Mouse (Mus musculus) MEL (cell line): ENCODE results near the gene Phf20. TPM values are rescaled to one million over a fixed set of nuclear protein-coding genes. Genes with fewer than 3 reads are reported as not detected.

Experiments used
- DNase-seq: peaks from one replicate; pipeline ENCODE4 v3.0.0; 2011; ENCODE audit warnings: low read depth, low spot score
- H3K27ac ChIP-seq: 2 replicates; pipeline ENCODE4 v1.5.1; 2012; ENCODE audit warnings: low read depth, mild to moderate bottlenecking, control low read depth, low read length, moderate library complexity; ENCODE audit not compliant: control insufficient read depth
- H3K27me3 ChIP-seq, 2 experiments: fragments of 150-350 bp in 1 of 2; sonication (generic) in 1 of 2; 2 replicates each; pipeline ENCODE4 v1.6.1; 2012; ENCODE audit warnings: low read length in 2 of 2, mild to moderate bottlenecking in 2 of 2, improper control_type of control experiment in 1 of 2, moderate library complexity in 1 of 2; ENCODE audit not compliant: insufficient read depth in 2 of 2, control insufficient read depth in 1 of 2
- H3K36me3 ChIP-seq, 2 experiments: 2 replicates each; pipeline ENCODE4 v1.6.1; 2012 to 2014; ENCODE audit warnings: low read length in 2 of 2, improper control_type of control experiment in 1 of 2, inconsistent platforms in 1 of 2, mild to moderate bottlenecking in 1 of 2; ENCODE audit not compliant: insufficient read depth in 2 of 2, control insufficient read depth in 1 of 2
- H3K4me1 ChIP-seq, 2 experiments: fragments of 150-350 bp in 1 of 2; sonication (generic) in 1 of 2; 2 replicates each; pipeline ENCODE4 v1.6.1; 2012; ENCODE audit warnings: low read length in 2 of 2, improper control_type of control experiment in 1 of 2, mild to moderate bottlenecking in 1 of 2; ENCODE audit not compliant: insufficient read depth in 2 of 2, control insufficient read depth in 1 of 2
- H3K4me3 ChIP-seq, 2 experiments: fragments of 150-350 bp in 1 of 2; sonication (generic) in 1 of 2; 2 replicates each; pipeline ENCODE4 v1.5.1; 2012; ENCODE audit warnings: low read depth in 2 of 2, low read length in 2 of 2, mild to moderate bottlenecking in 2 of 2, moderate library complexity in 2 of 2, control low read depth in 1 of 2, improper control_type of control experiment in 1 of 2; ENCODE audit not compliant: control insufficient read depth in 1 of 2, insufficient read depth in 1 of 2
- H3K79me2 ChIP-seq: 2 replicates; pipeline ENCODE4 v1.6.1; 2012; ENCODE audit warnings: mild to moderate bottlenecking, low read length, moderate library complexity; ENCODE audit not compliant: control insufficient read depth, poor library complexity, insufficient read depth
- H3K9ac ChIP-seq: 2 replicates; pipeline ENCODE4 v1.6.1; 2012; ENCODE audit warnings: low read depth, mild to moderate bottlenecking, control low read depth, low read length, moderate library complexity; ENCODE audit not compliant: control insufficient read depth, poor library complexity, severe bottlenecking
- H3K9me3 ChIP-seq: fragments of 150-350 bp; sonication (generic); replicated peaks from 2 replicates; pipeline ENCODE4 v1.6.1; 2012; ENCODE audit warnings: mild to moderate bottlenecking, low read length, improper control_type of control experiment, moderate library complexity; ENCODE audit not compliant: insufficient read depth
- CTCF ChIP-seq, 3 experiments: IDR thresholded peaks in 2 of 3; conservative IDR thresholded peaks in 1 of 3; 2 replicates each; pipeline ENCODE4 v1.5.1; 2011 to 2012; ENCODE audit warnings: low read length in 3 of 3, low read depth in 2 of 3, mild to moderate bottlenecking in 2 of 3, improper control_type of control experiment in 1 of 3, inconsistent platforms in 1 of 3, mixed read lengths in 1 of 3, moderate library complexity in 1 of 3; ENCODE audit not compliant: control insufficient read depth in 1 of 3, insufficient read depth in 1 of 3, poor library complexity in 1 of 3, severe bottlenecking in 1 of 3
- GABPA ChIP-seq: IDR thresholded peaks from 2 replicates; pipeline ENCODE4 v1.6.1; 2012; ENCODE audit warnings: low read depth, mild to moderate bottlenecking, inconsistent platforms, low read length, improper control_type of control experiment, moderate library complexity
- GATA1 ChIP-seq: IDR thresholded peaks from 2 replicates; pipeline ENCODE4 v1.6.1; 2011; ENCODE audit warnings: low read depth, low read length, improper control_type of control experiment
- HCFC1 ChIP-seq: IDR thresholded peaks from 2 replicates; pipeline ENCODE4 v1.6.1; 2012; ENCODE audit warnings: low read depth, mild to moderate bottlenecking, inconsistent platforms, low read length, improper control_type of control experiment, moderate library complexity
- JUND ChIP-seq: IDR thresholded peaks from 2 replicates; pipeline ENCODE4 v1.6.1; 2011; ENCODE audit warnings: low read depth, mild to moderate bottlenecking, improper control_type of control experiment, low read length
- MAZ ChIP-seq: IDR thresholded peaks from 2 replicates; pipeline ENCODE4 v1.6.1; 2012; ENCODE audit warnings: low read depth, mild to moderate bottlenecking, inconsistent platforms, low read length, improper control_type of control experiment
- MEF2A ChIP-seq: IDR thresholded peaks from 2 replicates; pipeline ENCODE4 v1.6.1; 2014; ENCODE audit warnings: low read depth, mild to moderate bottlenecking, inconsistent platforms, low read length, improper control_type of control experiment; ENCODE audit not compliant: poor library complexity, insufficient replicate concordance, severe bottlenecking; ENCODE audit errors: extremely low read depth
- POLR2A ChIP-seq, 2 experiments: IDR thresholded peaks; 2 replicates each; pipeline ENCODE4 v1.6.1; 2011 to 2012; ENCODE audit warnings: low read length in 2 of 2, mild to moderate bottlenecking in 2 of 2, control low read depth in 1 of 2, improper control_type of control experiment in 1 of 2, low read depth in 1 of 2, moderate library complexity in 1 of 2; ENCODE audit not compliant: control insufficient read depth in 1 of 2, insufficient read depth in 1 of 2, poor library complexity in 1 of 2
- RAD21 ChIP-seq: IDR thresholded peaks from 2 replicates; pipeline ENCODE4 v1.6.1; 2011; ENCODE audit warnings: mild to moderate bottlenecking, low read depth, low read length, improper control_type of control experiment
- SIN3A ChIP-seq: IDR thresholded peaks from 2 replicates; pipeline ENCODE4 v1.6.1; 2012; ENCODE audit warnings: low read length, improper control_type of control experiment, inconsistent platforms
- SMC3 ChIP-seq: IDR thresholded peaks from 2 replicates; pipeline ENCODE4 v1.6.1; 2011; ENCODE audit warnings: low read depth, low read length, improper control_type of control experiment
- USF2 ChIP-seq, 2 experiments: IDR thresholded peaks; 2 replicates each; pipeline ENCODE4 v1.6.1; 2011 to 2012; ENCODE audit warnings: improper control_type of control experiment in 2 of 2, low read length in 2 of 2, borderline replicate concordance in 1 of 2, inconsistent platforms in 1 of 2, low read depth in 1 of 2, mild to moderate bottlenecking in 1 of 2; ENCODE audit not compliant: insufficient read depth in 1 of 2
- ZNF384 ChIP-seq: IDR thresholded peaks from 2 replicates; pipeline ENCODE4 v1.6.1; 2012; ENCODE audit warnings: low read depth, mild to moderate bottlenecking, inconsistent platforms, low read length, improper control_type of control experiment
- polyA plus RNA-seq, 2 experiments: library from polyadenylated mRNA; stranded (reverse) in 1 of 2; unstranded in 1 of 2; fragments of >175 nt in 1 of 2; fragments of >200 nt in 1 of 2; gene quantifications; 2 replicates each; pipeline versions ENCODE4 v1.2.1 to v1.2.4; 2012; ENCODE audit warnings: low replicate concordance in 2 of 2, low read depth in 1 of 2; ENCODE audit not compliant: insufficient read length in 2 of 2, insufficient read depth in 1 of 2, missing spikeins in 1 of 2
- total RNA-seq: library from RNA; depleted of rRNA; stranded (reverse); fragments of 300-350 nt; gene quantifications from 2 replicates; pipeline ENCODE4 v1.2.3, GENCODE M21; 2012

The Phf20 gene
- total and polyA plus RNA-seq, 3 experiments, result 11.7 to 16.9 TPM; not detected in 1

- Histone ChIP-seq H3K27ac (no peak overlapping the region), H3K27me3 (no peaks in the 10 kb centered on the region), H3K79me2 (no peaks in the 10 kb centered on the region), H3K9me3 (no peaks in the 10 kb centered on the region), H3K9ac (no peak overlapping the region), H3K36me3 (peaks cover 5 to 6% of the 10 kb centered on the region in 2 experiments), H3K4me3 (no peak overlapping the region), H3K4me1 (peaks cover under 1 to 4% of the 10 kb centered on the region in 2 experiments; a peak in 1 of 4 replicates)
- TF ChIP-seq GATA1 (no peak), CTCF (IDR thresholded peaks at IDR 0.05 in 2 of 3, conservative IDR thresholded peaks at IDR 0.05 in 1 of 3; ENCODE audit: control insufficient read depth in 1 of 3, insufficient read depth in 1 of 3, low read depth in 2 of 3, low read length in 3 of 3, poor library complexity in 1 of 3, severe bottlenecking in 1 of 3) (no peak), USF2 (IDR thresholded peaks at IDR 0.05; ENCODE audit: borderline replicate concordance in 1 of 2, insufficient read depth in 1 of 2, low read depth in 1 of 2, low read length in 2 of 2) (no peak), SIN3A (no peak)
- no peak for DNase-seq
Measured at GRCm38 (mm10) chr2:156229171-156229570, 32.9 kb downstream of the Phf20 start.

DNA sequence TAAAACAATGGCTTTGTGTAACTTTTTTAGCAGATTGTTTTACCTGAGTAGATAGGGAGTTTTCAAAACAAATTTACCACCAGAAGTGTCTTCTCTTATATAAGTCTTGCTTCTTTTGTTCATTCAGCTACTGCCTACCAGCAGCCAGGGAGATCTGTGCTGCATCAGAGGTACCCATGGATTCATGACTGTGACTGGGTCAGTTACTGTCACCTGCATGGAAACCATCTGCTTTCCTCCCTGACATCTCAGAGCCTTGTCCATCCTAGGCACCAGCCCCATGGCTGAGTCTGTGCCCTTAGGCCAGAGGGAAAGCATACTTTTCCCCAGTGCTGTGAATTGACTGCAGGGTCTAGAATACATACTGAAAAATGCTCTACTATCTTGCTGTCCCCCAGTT, 35.1 kb downstream of the Phf20 start:
- no peak overlapping the region for H3K9ac ChIP-seq
- H3K27me3 ChIP-seq, result no peaks in the 10 kb centered on the region
- H3K4me1 ChIP-seq, result no peaks in the 10 kb centered on the region
- peaks cover 0 to 5% of the 10 kb centered on the region in 2 experiments; a peak in 2 of 4 replicates for H3K36me3 ChIP-seq
- no peak overlapping the region for H3K27ac ChIP-seq
- DNase-seq, result no peak
- TF ChIP-seq HCFC1 (no peak), USF2 (IDR thresholded peaks at IDR 0.05; ENCODE audit: borderline replicate concordance in 1 of 2, insufficient read depth in 1 of 2, low read depth in 1 of 2, low read length in 2 of 2) (no peak), GABPA (no peak), ZNF384 (no peak), SMC3 (no peak), RAD21 (no peak), CTCF (IDR thresholded peaks at IDR 0.05 in 2 of 3, conservative IDR thresholded peaks at IDR 0.05 in 1 of 3; ENCODE audit: control insufficient read depth in 1 of 3, insufficient read depth in 1 of 3, low read depth in 2 of 3, low read length in 3 of 3, poor library complexity in 1 of 3, severe bottlenecking in 1 of 3) (no peak), MEF2A (no peak), POLR2A (IDR thresholded peaks at IDR 0.05; ENCODE audit: control insufficient read depth in 1 of 2, insufficient read depth in 1 of 2, low read depth in 1 of 2, low read length in 2 of 2, poor library complexity in 1 of 2) (no peak), JUND (no peak), MAZ (no peak)
- no peak overlapping the region for H3K4me3 ChIP-seq
- no peaks in the 10 kb centered on the region for H3K9me3 ChIP-seq
- H3K79me2 ChIP-seq, result no peaks in the 10 kb centered on the region
